Mouse (Mus musculus): Measurements from ENCODE around the gene Phldb1.

DNA sequence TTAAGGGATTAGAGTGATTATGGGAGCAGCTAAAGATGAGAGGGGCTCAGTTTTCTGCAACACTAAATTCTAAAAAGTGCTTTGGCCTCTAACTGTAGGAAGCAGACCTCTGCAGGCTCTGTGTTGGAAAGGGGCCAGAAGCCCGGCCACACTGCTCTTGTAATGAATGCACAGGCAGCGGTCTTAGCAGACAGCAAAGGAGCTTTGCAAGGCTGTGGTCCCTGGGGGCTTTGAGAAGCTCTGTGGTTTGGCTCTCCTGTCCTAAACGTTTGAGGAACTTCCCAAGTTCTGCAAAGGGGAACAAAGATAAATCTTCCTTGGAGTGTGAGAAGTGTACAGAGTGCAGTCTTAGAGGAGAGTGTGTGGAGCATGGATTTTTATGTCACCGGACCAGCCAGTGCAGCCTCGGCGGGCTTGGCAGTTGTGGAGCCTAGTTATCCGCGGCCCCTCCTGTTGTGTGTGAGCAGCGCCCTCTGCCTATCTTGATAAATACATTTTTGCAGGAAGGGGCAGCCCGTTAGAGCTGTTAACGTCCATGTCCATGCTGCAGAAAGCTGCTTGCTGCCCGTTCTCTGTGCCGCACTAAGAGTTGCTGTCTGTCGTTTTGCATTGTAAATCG is 97.3 kb downstream of the Phldb1 start:
- TF ChIP-seq CTCF (conservative IDR thresholded peaks at IDR 0.05; ENCODE audit: insufficient read depth, insufficient read length, low read depth, low read length) (no peak), POLR2A (IDR thresholded peaks at IDR 0.05; ENCODE audit: low read depth, low read length) (no peak)

All from kidney, adult 2 months (tissue).